Mouse (Mus musculus): ENCODE results near the gene Nfib. TPM values are rescaled to one million over a fixed set of nuclear protein-coding genes. Genes with fewer than 3 reads are reported as not detected.

The Nfib gene
- polyA plus RNA-seq, 1 experiment from 2014 or later: 10.4 TPM

GRCm38 (mm10) chr4:82316168-82316567 lies 389.4 kb downstream of the Nfib start:
- DNase-seq (ENCODE audit: low spot score): no peak

GRCm38 (mm10) chr4:82315710-82316109 lies 389.8 kb downstream of the Nfib start:
- DNase-seq (ENCODE audit: low spot score): no peak

- no peak for DNase-seq (ENCODE audit: low spot score)
Measured at GRCm38 (mm10) chr4:82310924-82311734, 394.4 kb downstream of the Nfib start.

GRCm38 (mm10) chr4:82306045-82306444 lies 399.5 kb downstream of the Nfib start:
- DNase-seq (ENCODE audit: low spot score): no peak

- no peak for DNase-seq (ENCODE audit: low spot score)
Measured at GRCm38 (mm10) chr4:82304148-82304871, 401.2 kb downstream of the Nfib start.

GRCm38 (mm10) chr4:82303362-82303900 lies 402.1 kb downstream of the Nfib start:
- DNase-seq (ENCODE audit: low spot score): no peak

GRCm38 (mm10) chr4:82302901-82303300 lies 402.6 kb downstream of the Nfib start:
- no peak for DNase-seq (ENCODE audit: low spot score)

- DNase-seq (ENCODE audit: low spot score): no peak
Measured at GRCm38 (mm10) chr4:82298606-82299005, 406.9 kb downstream of the Nfib start.

GRCm38 (mm10) chr4:82297562-82297961 lies 408.0 kb downstream of the Nfib start:
- no peak for DNase-seq (ENCODE audit: low spot score)

- DNase-seq (ENCODE audit: low spot score): no peak
Measured at GRCm38 (mm10) chr4:82294066-82294465, 411.5 kb downstream of the Nfib start.

GRCm38 (mm10) chr4:82291174-82291847 lies 414.2 kb downstream of the Nfib start:
- DNase-seq (ENCODE audit: low spot score): no peak

GRCm38 (mm10) chr4:82290623-82291022 lies 414.9 kb downstream of the Nfib start:
- no peak for DNase-seq (ENCODE audit: low spot score)

- no peak for DNase-seq (ENCODE audit: low spot score)
Measured at GRCm38 (mm10) chr4:82289596-82289995, 416.0 kb downstream of the Nfib start.

- DNase-seq (ENCODE audit: low spot score): no peak
Measured at GRCm38 (mm10) chr4:82288138-82288537, 417.4 kb downstream of the Nfib start.

- DNase-seq (ENCODE audit: low spot score): no peak
Measured at GRCm38 (mm10) chr4:82287454-82287853, 418.1 kb downstream of the Nfib start.

- DNase-seq (ENCODE audit: low spot score): no peak
Measured at GRCm38 (mm10) chr4:82286931-82287330, 418.6 kb downstream of the Nfib start.

- DNase-seq (ENCODE audit: low spot score): no peak
Measured at GRCm38 (mm10) chr4:82283536-82283935, 422.0 kb downstream of the Nfib start.

GRCm38 (mm10) chr4:82275996-82276395 lies 429.6 kb downstream of the Nfib start:
- DNase-seq (ENCODE audit: low spot score): no peak

- DNase-seq (ENCODE audit: low spot score): no peak
Measured at GRCm38 (mm10) chr4:82273049-82273754, 432.3 kb downstream of the Nfib start.

GRCm38 (mm10) chr4:82272099-82272498 lies 433.5 kb downstream of the Nfib start:
- DNase-seq (ENCODE audit: low spot score): no peak

GRCm38 (mm10) chr4:82271547-82271946 lies 434.0 kb downstream of the Nfib start:
- no peak for DNase-seq (ENCODE audit: low spot score)

Measured in thymus, postnatal 0 days (tissue).